Mouse (Mus musculus) left cerebral cortex, postnatal 14 days (tissue): ENCODE data around the gene Gm5926. TPM values are rescaled to one million over a fixed set of nuclear protein-coding genes. Genes with fewer than 3 reads are reported as not detected.
"Not testable (repeated sequence)": the region's sequence is repeated elsewhere in the genome, so short reads cannot be mapped to it uniquely, and the experiment has no call there.

ENCODE experiments used
- DNase-seq, 2 experiments: peaks; one replicate each; pipeline ENCODE4 v3.0.0; 2021 to 2022; ENCODE audit warnings: low spot score in 2 of 2, mixed read lengths in 1 of 2
- intact Hi-C: fragments of 180-260 bp; cut with DNase I; formaldehyde crosslinking; loops from one replicate; pipeline ENCODE4 v1.15.1; 2025
- long read RNA-seq, 2 experiments: library from polyadenylated mRNA; stranded (forward); transcript quantifications; one replicate each; pipeline ENCODE4 v2.0.0; 2021
- total RNA-seq, 2 experiments: library from RNA; stranded (reverse); gene quantifications; 2 replicates each; pipeline ENCODE4 v1.2.3; 2021

Gm5926 gene
- total RNA-seq: not detected
- long read RNA-seq, experiment 1: 0 reads
- long read RNA-seq, experiment 2: 0 reads

- intact Hi-C loops: not testable (repeated sequence)
Observed at GRCm38 (mm10) chrX:32650416-32650815, at the start of gene Gm5926. TSS of gene Gm5926 (plus strand) at chrX:32650716.

GRCm38 (mm10) chrX:32601008-32601407, 49.5 kb upstream of the Gm5926 start:
- DNase-seq, intact Hi-C loops: not testable (repeated sequence)

More at GRCm38 (mm10) chrX:32650416-32650815, at the start of gene Gm5926:
- DNase-seq: not testable (repeated sequence)

DNA sequence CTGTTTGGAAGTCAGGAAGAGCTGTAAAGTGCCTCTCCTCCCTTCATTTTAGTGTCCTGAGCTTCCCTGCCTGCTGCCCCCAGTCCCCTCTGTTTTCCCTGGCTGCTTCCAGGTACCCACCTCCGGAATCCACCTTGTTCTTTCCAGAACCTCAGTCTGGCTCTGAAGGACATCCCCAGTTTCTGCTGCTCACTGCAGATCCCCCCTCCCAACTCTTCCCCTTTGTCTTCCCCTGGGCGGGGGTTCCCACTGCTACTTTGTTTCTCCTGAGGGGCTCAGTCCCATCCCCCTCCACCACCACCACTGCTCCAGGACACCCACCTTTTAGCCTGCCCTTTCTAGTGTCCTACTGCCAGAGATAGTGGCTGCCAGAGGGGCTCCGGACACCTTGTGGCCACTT, 49.1 kb upstream of the Gm5926 start:
- intact Hi-C loops, DNase-seq: not testable (repeated sequence)

Other genes with a start within 250 kb of the Gm5926 start
- not detected for gene Btbd35f1, start 90.7 kb upstream of the Gm5926 start, total RNA-seq
- gene Btbd35f21, start 75.4 kb downstream of the Gm5926 start, total RNA-seq: not detected
- not detected for gene Btbd35f30, start 243.9 kb downstream of the Gm5926 start, total RNA-seq